Mouse (Mus musculus) cerebellum, adult 2 months (tissue): ENCODE data around the gene Rasal2.

ENCODE experiments used
- CTCF ChIP-seq: fragments of 200-500 bp; IDR thresholded peaks from 2 replicates; pipeline ENCODE4 v1.5.1; 2011; ENCODE audit warnings: low read depth, mild to moderate bottlenecking, control low read depth, low read length, moderate library complexity, borderline replicate concordance; ENCODE audit not compliant: insufficient read depth
- POLR2A ChIP-seq: fragments of 200-500 bp; IDR thresholded peaks from 2 replicates; pipeline ENCODE4 v1.6.1; 2011; ENCODE audit warnings: low read length, control low read depth, borderline replicate concordance; ENCODE audit not compliant: insufficient read depth

DNA sequence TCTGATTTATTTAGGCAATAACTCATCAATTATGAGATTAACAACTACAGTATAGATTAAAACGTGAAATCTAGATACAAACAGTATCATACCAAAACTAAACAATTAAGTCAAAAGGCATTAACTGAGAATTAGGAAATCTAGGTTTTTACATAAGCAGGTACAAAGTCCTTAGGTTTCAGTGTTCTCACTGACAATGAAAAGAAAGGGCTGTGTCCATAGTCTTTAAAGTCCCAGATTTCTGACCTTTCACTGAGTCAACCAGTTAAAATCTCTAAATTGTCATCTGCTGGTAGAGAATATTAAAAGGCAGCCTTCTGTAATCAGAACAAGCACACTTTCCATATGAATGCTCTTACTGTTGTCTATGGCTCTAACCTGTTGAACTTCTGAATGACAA is 156.6 kb downstream of the Rasal2 start:
- TF ChIP-seq CTCF, result no peak
- TF ChIP-seq POLR2A, result no peak
